Mouse (Mus musculus) intestine, embryonic 16.5 days (tissue): ENCODE results near the gene Slc26a11. TPM values are rescaled to one million over a fixed set of nuclear protein-coding genes. Genes with fewer than 3 reads are reported as not detected.

Experiments
- ATAC-seq: fragments of 200-750 bp; cut with Nextera tagmentation; 2 replicates; pipeline ENCODE4 v1.8.0; 2017; ENCODE audit warnings: moderate TSS enrichment, moderate library complexity
- H3K27ac ChIP-seq: fragments of 300-500 bp; sonication (generic); 2 replicates; pipeline ENCODE4 v1.5.1; 2014; ENCODE audit warnings: mild to moderate bottlenecking, low read length
- H3K27me3 ChIP-seq: fragments of 300-500 bp; sonication (generic); replicated peaks from 2 replicates; pipeline ENCODE4 v1.6.1; 2014; ENCODE audit warnings: low read length, control low read depth, mixed read lengths; ENCODE audit not compliant: control insufficient read depth, insufficient read depth
- H3K36me3 ChIP-seq: fragments of 300-500 bp; sonication (generic); 2 replicates; pipeline ENCODE4 v1.6.1; 2014; ENCODE audit warnings: low read length, control low read depth; ENCODE audit not compliant: control insufficient read depth, insufficient read depth
- H3K4me1 ChIP-seq: fragments of 300-500 bp; sonication (generic); 2 replicates; pipeline ENCODE4 v1.6.1; 2014; ENCODE audit warnings: low read length, control low read depth, mixed read lengths; ENCODE audit not compliant: control insufficient read depth, insufficient read depth
- H3K4me2 ChIP-seq: fragments of 300-500 bp; sonication (generic); 2 replicates; pipeline ENCODE4 v1.6.1; 2014; ENCODE audit warnings: low read depth, low read length, control low read depth
- H3K4me3 ChIP-seq: fragments of 300-500 bp; sonication (generic); 2 replicates; pipeline ENCODE4 v1.5.1; 2014; ENCODE audit warnings: mild to moderate bottlenecking, low read length
- H3K9ac ChIP-seq: fragments of 300-500 bp; sonication (generic); 2 replicates; pipeline ENCODE4 v1.6.1; 2014; ENCODE audit warnings: low read depth, low read length
- H3K9me3 ChIP-seq: fragments of 300-500 bp; sonication (generic); 2 replicates; pipeline ENCODE4 v1.6.1; 2016; ENCODE audit warnings: low read length, control low read depth; ENCODE audit not compliant: control insufficient read depth
- WGBS: fragments of 180-500 bp; shearing (Covaris S2); extraction: QIAGEN DNeasy Blood & Tissue Kit; methylation state at CpG from one replicate; pipeline ENCODE4 v1.1.7; 2014; 5-methylcytosine and 5-hydroxymethylcytosine counted together
- microRNA counts: library from miRNA; unstranded; fragments of <30 nt; microRNA quantifications from one replicate; lab custom pipeline; 2016
- microRNA-seq: library from miRNA; unstranded; fragments of <30 nt; microRNA quantifications from one replicate; pipeline ENCODE4, GENCODE M21; 2016
- polyA plus RNA-seq: library from polyadenylated mRNA; unstranded; fragments of >200 nt; fragmentation: Nextera tagmentation; extraction: Ambion mirVana; gene quantifications from 2 replicates; pipeline ENCODE4 v1.2.1, GENCODE M21; 2015

Slc26a11 gene
- polyA plus RNA-seq, 1 experiment from 2014 or later, result 9.0 TPM

- ATAC-seq, result no peak
- Histone ChIP-seq H3K27ac (no peak overlapping the region), H3K9me3 (no peaks in the 10 kb centered on the region), H3K4me2 (no peak overlapping the region), H3K4me3 (no peak overlapping the region), H3K9ac (no peak overlapping the region), H3K27me3 (no peaks in the 10 kb centered on the region), H3K36me3 (peaks cover 17% of the 10 kb centered on the region), H3K4me1 (no peaks in the 10 kb centered on the region)
- 60% methylated on average over 5 of the region's 5 CpGs for WGBS
Observed at GRCm38 (mm10) chr11:119407977-119408376, 52.6 kb downstream of the Slc26a11 start.

- H3K36me3 ChIP-seq, result peaks cover 14% of the 10 kb centered on the region; the same call in 1 of the 2 replicates
- H3K27ac ChIP-seq, result no peak overlapping the region
- no peak for ATAC-seq
- H3K4me2 ChIP-seq, result no peak overlapping the region
- H3K9me3 ChIP-seq, result no peaks in the 10 kb centered on the region
- no peak overlapping the region for H3K4me3 ChIP-seq
- 36% methylated on average over 16 of the region's 16 CpGs for WGBS
- H3K27me3 ChIP-seq, result no peaks in the 10 kb centered on the region
- no peaks in the 10 kb centered on the region for H3K4me1 ChIP-seq
- H3K9ac ChIP-seq, result no peak overlapping the region
Observed at GRCm38 (mm10) chr11:119419327-119420118, 64.2 kb downstream of the Slc26a11 start.

- Histone ChIP-seq H3K4me2 (no peak overlapping the region), H3K27ac (no peak overlapping the region), H3K36me3 (peaks cover 14% of the 10 kb centered on the region; the same call in 1 of the 2 replicates), H3K4me3 (no peak overlapping the region), H3K9me3 (no peaks in the 10 kb centered on the region), H3K9ac (no peak overlapping the region), H3K4me1 (no peaks in the 10 kb centered on the region), H3K27me3 (no peaks in the 10 kb centered on the region)
- no peak for ATAC-seq
- 86% methylated on average over 5 of the region's 5 CpGs for WGBS
Observed at GRCm38 (mm10) chr11:119420426-119420825, 65.1 kb downstream of the Slc26a11 start.

- Histone ChIP-seq H3K4me3 (no peak overlapping the region), H3K9ac (no peak overlapping the region), H3K9me3 (no peaks in the 10 kb centered on the region), H3K36me3 (no peaks in the 10 kb centered on the region), H3K27me3 (no peaks in the 10 kb centered on the region), H3K27ac (no peak overlapping the region), H3K4me2 (no peak overlapping the region), H3K4me1 (peaks cover 7% of the 10 kb centered on the region)
- ATAC-seq, result no peak
- WGBS, result 81% methylated on average over 6 of the region's 6 CpGs
Observed at GRCm38 (mm10) chr11:119427431-119427830, 72.1 kb downstream of the Slc26a11 start.

GRCm38 (mm10) chr11:119427986-119428385, 72.6 kb downstream of the Slc26a11 start:
- H3K36me3 ChIP-seq, result no peaks in the 10 kb centered on the region
- ATAC-seq, result peak; percentile 51
- peaks cover 7% of the 10 kb centered on the region for H3K4me1 ChIP-seq
- H3K27me3 ChIP-seq, result no peaks in the 10 kb centered on the region
- no peak overlapping the region; the same call in 1 of the 2 replicates for H3K27ac ChIP-seq
- no peak overlapping the region for H3K4me2 ChIP-seq
- no peak overlapping the region for H3K4me3 ChIP-seq
- H3K9ac ChIP-seq, result no peak overlapping the region
- 81% methylated on average over 5 of the region's 5 CpGs for WGBS
- H3K9me3 ChIP-seq, result no peaks in the 10 kb centered on the region

GRCm38 (mm10) chr11:119428649-119429136, 73.3 kb downstream of the Slc26a11 start:
- Histone ChIP-seq H3K4me3 (no peak overlapping the region), H3K9ac (no peak overlapping the region), H3K36me3 (peaks cover 5% of the 10 kb centered on the region; the same call in 1 of the 2 replicates), H3K4me2 (peak overlapping the region; percentile 39), H3K4me1 (peaks cover 7% of the 10 kb centered on the region), H3K27me3 (no peaks in the 10 kb centered on the region), H3K27ac (no peak overlapping the region), H3K9me3 (no peaks in the 10 kb centered on the region)
- WGBS, result under 1% methylated on average over 26 of the region's 35 CpGs
- peak; percentile 92 for ATAC-seq

MicroRNAs encoded within 50 kb of the gene (microRNA counts, 519-probe panel; counts per million panel counts)
- microRNA mmu-miR-1932 (lab: Ali Mortazavi, UCI), result 35.7 counts per million

Small RNA genes lying within 50 kb of the gene (microRNA-seq; reads per million reads assigned to microRNA genes)
- gene Mir1932, result 0.91 reads per million

Other genes with a start within 250 kb of the Slc26a11 start
- 11.0 and 12.7 TPM in 2 replicates for gene Tbc1d16, start 127.1 kb upstream of the Slc26a11 start, polyA plus RNA-seq
- gene Ccdc40, start 127.0 kb upstream of the Slc26a11 start, polyA plus RNA-seq, result 1.4 and 2.8 TPM in 2 replicates
- 90.5 and 99.0 TPM in 2 replicates for gene Gaa, start 87.7 kb upstream of the Slc26a11 start, polyA plus RNA-seq
- 306 and 335 TPM in 2 replicates for gene Eif4a3, start 55.5 kb upstream of the Slc26a11 start, polyA plus RNA-seq
- 8.5 and 10.5 TPM in 2 replicates for gene Card14, start 47.8 kb upstream of the Slc26a11 start, polyA plus RNA-seq
- gene Sgsh, start within 50 bp of the Slc26a11 start, polyA plus RNA-seq, result 8.2 and 8.3 TPM in 2 replicates
- gene Rnf213, start 37.5 kb downstream of the Slc26a11 start, polyA plus RNA-seq, result 7.0 and 7.5 TPM in 2 replicates
- gene Endov, start 135.8 kb downstream of the Slc26a11 start, polyA plus RNA-seq, result 15.1 and 15.2 TPM in 2 replicates
- gene Nptx1, start 192.2 kb downstream of the Slc26a11 start, polyA plus RNA-seq, result 0.56 and 0.65 TPM in 2 replicates
- 5.2 and 5.9 TPM in 2 replicates for gene Rptor, start 247.3 kb downstream of the Slc26a11 start, polyA plus RNA-seq